9 mouse cellular contexts compared by ENCODE assay signal in the genomic region with DNA sequence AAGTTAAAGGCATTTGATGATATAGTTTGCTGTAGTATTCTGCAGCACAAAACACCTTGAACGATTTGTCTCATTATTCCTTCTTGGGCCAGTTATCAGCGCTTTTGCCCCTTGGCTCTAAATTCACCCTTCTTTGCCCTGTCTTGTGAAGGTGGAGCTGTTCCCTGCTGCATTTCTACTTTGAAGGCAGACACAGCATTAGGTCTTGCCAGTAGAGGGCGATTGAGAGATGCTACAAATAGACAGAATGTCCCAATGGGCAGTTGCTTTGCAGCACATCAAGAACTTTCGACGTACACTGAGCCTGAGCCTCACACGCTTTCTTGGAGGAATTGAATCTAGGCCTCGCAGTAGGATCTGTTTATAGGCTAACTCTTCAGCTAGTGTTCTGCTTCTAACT.
DNase-seq lines count a peak whose midpoint lies in the region; ATAC-seq lines count a peak whose summit lies in the region.
"Had no signal": no experiment of that assay in that cellular context is flagged by ENCODE, and none has a peak within 500 bp of the region (broad histone marks: within the 10 kb centered on the region; RNA-seq: fewer than 3 reads in every experiment).

No protein-coding gene starts in this region.

- peak; percentile 48 for ATAC-seq in intestine, embryonic 16.5 days
- ATAC-seq in intestine, embryonic 15.5 days, result no peak

- no peaks in the 10 kb centered on the region for H3K27me3 ChIP-seq in intestine, embryonic 16.5 days (replicated peaks; ENCODE audit: control insufficient read depth, insufficient read depth, low read length)
- no peaks in the 10 kb centered on the region for H3K27me3 ChIP-seq in intestine, embryonic 15.5 days (replicated peaks)
- H3K27me3 ChIP-seq: lung, embryonic 15.5 days had no signal

- 0 out of 2 replicates have a peak, but pooled peaks cover 3% of the 10 kb centered on the region for H3K4me1 ChIP-seq in intestine, embryonic 16.5 days (ENCODE audit: control insufficient read depth, insufficient read depth, low read length)
- peaks cover 7% of the 10 kb centered on the region; the same call in 1 of the 2 replicates for H3K4me1 ChIP-seq in intestine, embryonic 15.5 days (replicated peaks)

- H3K27ac ChIP-seq in intestine, embryonic 16.5 days (ENCODE audit: low read length), result no peak overlapping the region
- no peak overlapping the region for H3K27ac ChIP-seq in intestine, embryonic 15.5 days
- H3K27ac ChIP-seq: lung, embryonic 15.5 days had no signal

- H3K4me3 ChIP-seq in intestine, embryonic 16.5 days (ENCODE audit: low read length), result no peak overlapping the region
- H3K4me3 ChIP-seq in intestine, embryonic 15.5 days (replicated peaks), result no peak overlapping the region
- H3K4me3 ChIP-seq: lung, embryonic 15.5 days had no signal

- no peaks in the 10 kb centered on the region for H3K9me3 ChIP-seq in intestine, embryonic 16.5 days (ENCODE audit: control insufficient read depth, low read length)
- H3K9me3 ChIP-seq in intestine, embryonic 15.5 days, result no peaks in the 10 kb centered on the region
- H3K9me3 ChIP-seq: lung, embryonic 15.5 days had no signal

- H3K4me2 ChIP-seq in intestine, embryonic 16.5 days (ENCODE audit: low read depth, low read length), result no peak overlapping the region
- H3K4me2 ChIP-seq in intestine, embryonic 15.5 days (replicated peaks), result no peak overlapping the region
- H3K4me2 ChIP-seq: lung, embryonic 15.5 days had no signal

- WGBS in intestine, embryonic 16.5 days, result 18% methylated on average over 7 of the region's 7 CpGs
- WGBS in intestine, embryonic 15.5 days, result 21% methylated on average over 7 of the region's 7 CpGs

- no peaks in the 10 kb centered on the region for H3K36me3 ChIP-seq in intestine, embryonic 16.5 days (ENCODE audit: control insufficient read depth, insufficient read depth, low read length)
- H3K36me3 ChIP-seq in intestine, embryonic 15.5 days, result no peaks in the 10 kb centered on the region
- H3K36me3 ChIP-seq: lung, embryonic 15.5 days had no signal

- DNase-seq in CD4-positive, CD25-positive, alpha-beta regulatory T cell, adult 2 months (ENCODE audit: low read depth, low spot score), result peak; percentile 75
- DNase-seq in T-cell, adult 2 months (ENCODE audit: low spot score), result peak; percentile 32
- DNase-seq in embryo, embryonic 9.5 days (ENCODE audit: extremely low spot score), result peak; percentile 58
- DNase-seq in layer of hippocampus, postnatal 14 days (ENCODE audit: low spot score in 2 of 2), result peak; percentile 61 to 84
- peak; percentile 68 for DNase-seq in retina, adult 2 months (ENCODE audit: low read depth, low spot score)
- DNase-seq in ovary, adult 18-20 months (ENCODE audit: low spot score), result no peak

- no peak overlapping the region for H3K9ac ChIP-seq in intestine, embryonic 16.5 days (ENCODE audit: low read depth, low read length)
- no peak overlapping the region for H3K9ac ChIP-seq in intestine, embryonic 15.5 days
- H3K9ac ChIP-seq: lung, embryonic 15.5 days had no signal
